In the genomic region with DNA sequence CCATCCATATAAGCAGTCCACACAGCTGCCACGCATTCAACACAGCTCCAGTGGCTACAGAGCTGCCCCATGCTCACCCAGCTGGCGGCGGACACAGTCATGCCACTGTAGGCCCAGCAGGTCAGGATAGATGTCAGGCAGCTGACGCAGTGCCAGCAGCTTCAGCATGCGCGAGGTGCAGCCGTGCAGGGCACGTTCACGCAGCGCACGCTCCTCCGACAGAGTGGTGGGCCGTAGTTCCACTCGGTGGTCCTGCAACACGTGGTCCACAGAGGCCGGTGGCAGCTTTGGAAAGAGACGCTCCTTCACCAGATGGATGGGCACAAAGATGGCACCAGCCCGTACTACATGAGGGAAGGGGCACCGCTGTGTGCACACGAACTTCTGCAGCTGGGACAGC, we compare ENCODE assay signal across 29 mouse cellular contexts. TPM values are rescaled to one million over a fixed set of nuclear protein-coding genes. Genes with fewer than 3 reads are reported as not detected.
DNase-seq lines count a peak whose midpoint lies in the region; TF ChIP-seq lines count a peak whose summit lies in the region.
"Had no signal": no experiment of that assay in that cellular context is flagged by ENCODE, and none has a peak within 500 bp of the region (broad histone marks: within the 10 kb centered on the region; RNA-seq: fewer than 3 reads in every experiment).

No protein-coding gene starts in this region.

- H3K27me3 ChIP-seq in E14TG2a.4 (ENCODE audit: insufficient read depth, low read length) = peaks cover 11% of the 10 kb centered on the region
- H3K27me3 ChIP-seq: embryonic facial prominence, embryonic 13.5 days; forebrain, embryonic 15.5 days; heart, embryonic 13.5 days had no signal

- H3K9me3 ChIP-seq in E14TG2a.4 (ENCODE audit: low read length) (peaks cover 6% of the 10 kb centered on the region), ES-E14 (ENCODE audit: control insufficient read depth, insufficient read depth, low read depth, low read length) (no peaks in the 10 kb centered on the region)
- H3K9me3 ChIP-seq: embryonic facial prominence, embryonic 10.5 days; embryonic facial prominence, embryonic 13.5 days; forebrain, embryonic 12.5 days; forebrain, embryonic 15.5 days; heart, embryonic 13.5 days had no signal

- H3K36me3 ChIP-seq in E14TG2a.4 (ENCODE audit: insufficient read depth, low read length) = peaks cover 72% of the 10 kb centered on the region
- H3K36me3 ChIP-seq in ES-E14 (ENCODE audit: control insufficient read depth, insufficient read depth, low read length, poor library complexity, severe bottlenecking) = peaks cover 65% of the 10 kb centered on the region
- H3K36me3 ChIP-seq: forebrain, embryonic 15.5 days had no signal

- H3K4me3 ChIP-seq in layer of hippocampus, adult 2 months = no peak overlapping the region
- peak overlapping the region; percentile 57 for H3K4me3 ChIP-seq in E14TG2a.4 (replicated peaks; ENCODE audit: low read length)
- peak overlapping the region in 1 of 2 experiments; percentile 22; a peak in 2 of 4 replicates for H3K4me3 ChIP-seq in ES-E14 (ENCODE audit: insufficient read depth in 1 of 2, low read depth in 1 of 2, low read length in 2 of 2, poor library complexity in 1 of 2, severe bottlenecking in 1 of 2)
- H3K4me3 ChIP-seq: embryonic facial prominence, embryonic 10.5 days; embryonic facial prominence, embryonic 13.5 days; erythroblast, embryonic 14.5 days; forebrain, embryonic 12.5 days; forebrain, embryonic 15.5 days; heart, embryonic 13.5 days had no signal

- H3K4me1 ChIP-seq in E14TG2a.4 (replicated peaks; ENCODE audit: low read depth, low read length) = peaks cover 88% of the 10 kb centered on the region
- H3K4me1 ChIP-seq in ES-E14 (ENCODE audit: control insufficient read depth in 2 of 2, insufficient read depth in 2 of 2, low read length in 2 of 2, poor library complexity in 1 of 2) = peaks cover 2 to 32% of the 10 kb centered on the region in 2 experiments; a peak in 2 of 4 replicates

- intact Hi-C loops in gastrocnemius, postnatal 14 days (cut with DNase I; ENCODE audit: low total_unique reads) = loop anchor here (10.0 kb wide), 1 partner anchor 98 kb away; no protein-coding TSS in a partner anchor

- H3K27ac ChIP-seq in layer of hippocampus, adult 2 months = peak overlapping the region; percentile 28; the same call in 1 of the 2 replicates
- no peak overlapping the region for H3K27ac ChIP-seq in ES-E14 (ENCODE audit: insufficient read depth, low read depth, low read length, poor library complexity, severe bottlenecking)
- H3K27ac ChIP-seq: embryonic facial prominence, embryonic 10.5 days; embryonic facial prominence, embryonic 13.5 days; forebrain, embryonic 12.5 days; forebrain, embryonic 15.5 days; heart, embryonic 13.5 days; hindbrain, embryonic 14.5 days; hindbrain, postnatal 0 days had no signal

- H3K9ac ChIP-seq in ES-E14 (ENCODE audit: insufficient read depth, low read depth, low read length, poor library complexity, severe bottlenecking) = 0 out of 2 replicates have a peak overlapping the region, but pooled peaks have one; percentile 16
- H3K9ac ChIP-seq: embryonic facial prominence, embryonic 13.5 days; forebrain, embryonic 12.5 days; forebrain, embryonic 15.5 days; heart, embryonic 13.5 days; hindbrain, embryonic 14.5 days had no signal

- DNase-seq in layer of hippocampus, adult 2 months (ENCODE audit: low spot score in 2 of 2) = no peak
- DNase-seq in layer of hippocampus, postnatal 25 days (ENCODE audit: extremely low spot score in 1 of 2, low spot score in 1 of 2) = no peak
- no peak for DNase-seq in ES-E14 (ENCODE audit: low read depth, low spot score)
- no peak for DNase-seq in cerebellum, postnatal 25 days
- DNase-seq in gastrocnemius, postnatal 14 days = no peak
- DNase-seq: adrenal gland, adult 2 months; adrenal gland, postnatal 14 days; cerebellum, adult 11 months; cerebellum, adult 2 months; cerebellum, adult 9-11 months; cerebellum, postnatal 36 days; embryo, embryonic 11 days; gastrocnemius, postnatal 36 days; heart, postnatal 14 days; heart, postnatal 4 days had no signal

- in situ Hi-C loops in ES-E14 (cut with MboI; ENCODE audit: low sequenced_read_pairs in 2 of 2, unreplicated experiment in 2 of 2) = no loop called here

- TF ChIP-seq CTCF in layer of hippocampus, adult 2 months (conservative IDR thresholded peaks at IDR 0.05) = no peak
- TF ChIP-seq CTCF in E14TG2a.4 (conservative IDR thresholded peaks at IDR 0.05; ENCODE audit: low read length) = no peak

TF ChIP-seq in ES-E14, 5 proteins besides CTCF, POLR2A, EP300 and RAD21:
- TF ChIP-seq ZC3H11A (IDR thresholded peaks at IDR 0.05; ENCODE audit: borderline replicate concordance, low read depth, low read length) (no peak), HCFC1 (IDR thresholded peaks at IDR 0.05; ENCODE audit: borderline replicate concordance, insufficient read depth, low read length) (no peak), CHD2 (IDR thresholded peaks at IDR 0.05; ENCODE audit: low read depth, low read length) (no peak), ZNF384 (IDR thresholded peaks at IDR 0.05; ENCODE audit: low read depth, low read length) (no peak), MAFK (IDR thresholded peaks at IDR 0.05; ENCODE audit: insufficient read depth, low read depth, low read length) (no peak)

RNA-seq across cellular contexts. Expression of gene 1700017B05Rik, which starts 6.1 kb away (rescaled TPM):
- total RNA-seq in layer of hippocampus, adult 2 months (2021) = 10 to 100 TPM; 29.4 to 32.4 TPM
- 10 to 100 TPM; 27.1 to 28.9 TPM for total RNA-seq in layer of hippocampus, postnatal 25 days (2021)
- total RNA-seq in ES-E14 (2012; rRNA removed) = 21.8 and 35.6 TPM in 2 replicates
- 1 to 10 TPM; 6.4 to 7.3 TPM for total RNA-seq in gastrocnemius, postnatal 14 days (2021)

RNA-seq across cellular contexts. Expression of gene Trcg1, which starts 20.0 kb away (rescaled TPM):
- not detected for total RNA-seq in layer of hippocampus, adult 2 months (2021)
- not detected for total RNA-seq in layer of hippocampus, postnatal 25 days (2021)
- not detected in 2 replicates for total RNA-seq in ES-E14 (2012; rRNA removed)
- not detected for total RNA-seq in gastrocnemius, postnatal 14 days (2021)
- total RNA-seq: adrenal gland, adult 2 months; adrenal gland, postnatal 14 days; adrenal gland, postnatal 4 days; gastrocnemius, adult 8-10 months; gastrocnemius, postnatal 36 days; granulocyte monocyte progenitor cell, adult 5-6 weeks; heart, adult 8-10 months; heart, postnatal 14 days; heart, postnatal 4 days; hindbrain, postnatal 0 days; MEL had no signal
